Mouse (Mus musculus) E14TG2a.4 (cell line): ENCODE results near the gene Gm5565.
"Not testable (repeated sequence)": the region's sequence is repeated elsewhere in the genome, so short reads cannot be mapped to it uniquely, and the experiment has no call there.

Experiments
- H3K27me3 ChIP-seq: 2 replicates; pipeline ENCODE4 v1.6.1; 2014; ENCODE audit warnings: low read length, control low read depth; ENCODE audit not compliant: insufficient read depth
- H3K36me3 ChIP-seq: 2 replicates; pipeline ENCODE4 v1.6.1; 2014; ENCODE audit warnings: low read length, control low read depth; ENCODE audit not compliant: insufficient read depth
- H3K4me1 ChIP-seq: replicated peaks from 2 replicates; pipeline ENCODE4 v1.6.1; 2014; ENCODE audit warnings: low read depth, low read length, control low read depth
- H3K4me3 ChIP-seq: replicated peaks from 2 replicates; pipeline ENCODE4 v1.5.1; 2014; ENCODE audit warnings: mild to moderate bottlenecking, low read length
- H3K9me3 ChIP-seq: 2 replicates; pipeline ENCODE4 v1.6.1; 2014; ENCODE audit warnings: low read length, control low read depth
- CTCF ChIP-seq: conservative IDR thresholded peaks from 2 replicates; pipeline ENCODE4 v1.5.1; 2014; ENCODE audit warnings: low read length
- NANOG ChIP-seq: IDR thresholded peaks from 2 replicates; pipeline ENCODE4 v1.6.1; 2014; ENCODE audit warnings: borderline replicate concordance, low read length, mixed read lengths
- POU5F1 ChIP-seq: IDR thresholded peaks from 2 replicates; pipeline ENCODE4 v1.6.1; 2014; ENCODE audit warnings: low read length, borderline replicate concordance

Gm5565 gene

GRCm38 (mm10) chr5:146160439-146160838 lies at the start of gene Gm5565:
TSS of gene Gm5565 (minus strand) at chr5:146160539.
- H3K9me3 ChIP-seq, H3K4me1 ChIP-seq, H3K36me3 ChIP-seq, H3K27me3 ChIP-seq, H3K4me3 ChIP-seq: not testable (repeated sequence)

GRCm38 (mm10) chr5:146205537-146205936 lies 45.2 kb upstream of the Gm5565 start:
- TF ChIP-seq NANOG (no peak), CTCF (no peak), POU5F1 (no peak)
- Histone ChIP-seq H3K4me3 (no peak overlapping the region), H3K4me1 (peaks cover 8% of the 10 kb centered on the region), H3K36me3 (peaks cover 68% of the 10 kb centered on the region), H3K27me3 (no peaks in the 10 kb centered on the region), H3K9me3 (no peaks in the 10 kb centered on the region)

- Histone ChIP-seq H3K9me3 (no peaks in the 10 kb centered on the region), H3K36me3 (peaks cover 56% of the 10 kb centered on the region), H3K27me3 (no peaks in the 10 kb centered on the region), H3K4me1 (peaks cover 3% of the 10 kb centered on the region; the same call in 1 of the 2 replicates), H3K4me3 (no peak overlapping the region)
- TF ChIP-seq POU5F1 (no peak), NANOG (no peak), CTCF (no peak)
Observed at GRCm38 (mm10) chr5:146203921-146204320, 43.6 kb upstream of the Gm5565 start.

DNA sequence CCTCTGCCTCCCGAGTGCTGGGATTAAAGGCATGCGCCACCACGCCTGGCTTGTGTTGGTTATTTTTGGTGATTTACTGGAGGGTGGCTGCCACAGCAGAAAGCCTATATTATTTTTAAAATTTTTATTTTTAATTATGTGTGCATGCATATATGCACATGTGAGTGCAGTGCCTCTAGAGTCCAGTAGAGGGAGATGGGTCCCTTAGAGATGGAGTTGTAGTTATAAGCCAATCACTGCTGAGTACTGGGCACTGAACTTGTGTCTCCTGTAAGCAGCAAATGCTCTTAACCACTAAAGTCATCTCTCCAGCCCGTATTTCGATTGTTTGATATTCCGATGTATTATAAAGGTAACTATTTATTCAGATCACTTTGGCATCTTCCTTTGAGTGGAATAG lies 40.2 kb upstream of the Gm5565 start:
- peaks cover 23% of the 10 kb centered on the region for H3K36me3 ChIP-seq
- TF ChIP-seq POU5F1 (no peak), CTCF (peak; percentile 60)
- no peaks in the 10 kb centered on the region for H3K27me3 ChIP-seq

DNA sequence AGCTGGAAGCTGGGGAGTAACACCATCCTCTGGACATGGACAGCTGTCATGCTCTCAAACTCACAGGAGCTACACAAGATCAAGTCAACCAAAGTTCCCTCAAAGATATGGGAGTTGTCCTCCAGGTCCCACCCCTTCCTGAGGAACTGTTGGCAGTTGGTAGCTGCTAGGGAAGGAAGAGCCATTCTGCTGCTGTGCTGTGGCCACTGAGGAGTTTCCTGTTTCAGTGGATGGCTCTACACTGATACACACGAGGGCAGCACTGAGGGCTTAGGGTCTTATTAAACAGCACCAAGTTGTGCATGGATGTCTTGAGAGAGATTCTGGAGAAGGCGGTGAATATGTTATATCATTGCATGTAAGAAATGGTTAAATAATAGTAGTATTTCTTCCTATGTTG lies 39.2 kb upstream of the Gm5565 start:
- TF ChIP-seq CTCF, result 0 out of 2 replicates have a peak, but pooled peaks have one; percentile 5
- no peak for TF ChIP-seq NANOG
- no peak for TF ChIP-seq POU5F1
- Histone ChIP-seq H3K4me3 (no peak overlapping the region), H3K9me3 (no peaks in the 10 kb centered on the region), H3K36me3 (peaks cover 12% of the 10 kb centered on the region), H3K4me1 (no peaks in the 10 kb centered on the region), H3K27me3 (no peaks in the 10 kb centered on the region)

More for the DNA sequence above, 40.2 kb upstream of the Gm5565 start:
- Histone ChIP-seq H3K4me1 (no peaks in the 10 kb centered on the region), H3K9me3 (no peaks in the 10 kb centered on the region), H3K4me3 (no peak overlapping the region)

DNA sequence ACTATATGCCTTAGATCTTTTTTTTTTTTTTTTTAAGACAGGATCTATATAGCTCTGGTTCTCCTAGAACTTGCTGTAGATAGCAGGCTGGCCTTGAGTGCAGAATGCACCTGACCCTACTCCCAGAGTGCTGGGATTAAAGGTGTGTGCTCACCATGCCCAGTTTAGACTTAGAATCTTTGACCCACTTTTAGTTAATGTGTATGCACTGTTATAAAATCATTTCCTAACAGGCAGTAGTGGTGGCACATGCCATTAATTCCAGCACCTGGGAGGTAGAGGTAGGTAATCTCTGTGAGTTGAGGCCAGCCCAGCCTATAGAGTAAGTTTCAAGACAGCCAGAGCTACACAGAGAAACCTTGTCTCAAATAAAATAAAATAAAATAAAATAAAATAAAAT lies 38.7 kb upstream of the Gm5565 start:
- Histone ChIP-seq H3K4me1 (no peaks in the 10 kb centered on the region), H3K36me3 (peaks cover 8% of the 10 kb centered on the region), H3K9me3 (no peaks in the 10 kb centered on the region), H3K4me3 (no peak overlapping the region), H3K27me3 (no peaks in the 10 kb centered on the region)
- TF ChIP-seq NANOG (no peak), CTCF (no peak), POU5F1 (no peak)

GRCm38 (mm10) chr5:146193360-146193759 lies 33.0 kb upstream of the Gm5565 start:
- no peaks in the 10 kb centered on the region for H3K27me3 ChIP-seq
- H3K4me3 ChIP-seq, result no peak overlapping the region
- H3K36me3 ChIP-seq, result no peaks in the 10 kb centered on the region
- H3K9me3 ChIP-seq, result no peaks in the 10 kb centered on the region
- H3K4me1 ChIP-seq, result no peaks in the 10 kb centered on the region
- TF ChIP-seq NANOG, result no peak
- no peak for TF ChIP-seq POU5F1
- TF ChIP-seq CTCF, result no peak

GRCm38 (mm10) chr5:146190501-146191269 lies 30.3 kb upstream of the Gm5565 start:
- Histone ChIP-seq H3K36me3 (no peaks in the 10 kb centered on the region), H3K27me3 (no peaks in the 10 kb centered on the region), H3K9me3 (no peaks in the 10 kb centered on the region), H3K4me3 (no peak overlapping the region), H3K4me1 (no peaks in the 10 kb centered on the region)
- no peak for TF ChIP-seq NANOG
- TF ChIP-seq CTCF, result no peak
- TF ChIP-seq POU5F1, result no peak

GRCm38 (mm10) chr5:146190093-146190492 lies 29.8 kb upstream of the Gm5565 start:
- H3K9me3 ChIP-seq, result no peaks in the 10 kb centered on the region

More at GRCm38 (mm10) chr5:146190093-146190492, 29.8 kb upstream of the Gm5565 start:
- H3K4me1 ChIP-seq, result no peaks in the 10 kb centered on the region
- no peaks in the 10 kb centered on the region for H3K36me3 ChIP-seq
- no peaks in the 10 kb centered on the region for H3K27me3 ChIP-seq
- no peak for TF ChIP-seq CTCF
- TF ChIP-seq POU5F1, result no peak
- TF ChIP-seq NANOG, result no peak
- H3K4me3 ChIP-seq, result no peak overlapping the region
